Mouse (Mus musculus) hindbrain, embryonic 13.5 days (tissue): ENCODE data around the gene Tmem184b. TPM values are rescaled to one million over a fixed set of nuclear protein-coding genes. Genes with fewer than 3 reads are reported as not detected.

ENCODE experiments used
- ATAC-seq: fragments of 200-750 bp; cut with Nextera tagmentation; 2 replicates; pipeline ENCODE4 v1.8.0; 2017; ENCODE audit warnings: moderate TSS enrichment; ENCODE audit not compliant: low FRiP score
- H3K27ac ChIP-seq: fragments of 300-500 bp; sonication (generic); 2 replicates; pipeline ENCODE4 v1.5.1; 2015; ENCODE audit warnings: inconsistent platforms, mild to moderate bottlenecking, moderate library complexity
- H3K27me3 ChIP-seq: fragments of 300-500 bp; sonication (generic); 2 replicates; pipeline ENCODE4 v1.6.1; 2015; ENCODE audit warnings: mild to moderate bottlenecking, inconsistent platforms
- H3K36me3 ChIP-seq: fragments of 300-500 bp; sonication (generic); 2 replicates; pipeline ENCODE4 v1.6.1; 2015; ENCODE audit warnings: mild to moderate bottlenecking, inconsistent platforms
- H3K4me1 ChIP-seq: fragments of 300-500 bp; sonication (generic); replicated peaks from 2 replicates; pipeline ENCODE4 v1.6.1; 2015; ENCODE audit warnings: inconsistent platforms
- H3K4me2 ChIP-seq: fragments of 300-500 bp; sonication (generic); 2 replicates; pipeline ENCODE4 v1.6.1; 2015; ENCODE audit warnings: inconsistent platforms, mild to moderate bottlenecking, moderate library complexity
- H3K4me3 ChIP-seq: fragments of 300-500 bp; sonication (generic); 2 replicates; pipeline ENCODE4 v1.5.1; 2015; ENCODE audit warnings: mild to moderate bottlenecking, inconsistent platforms
- H3K9ac ChIP-seq: fragments of 300-500 bp; sonication (generic); 2 replicates; pipeline ENCODE4 v1.6.1; 2015; ENCODE audit warnings: mild to moderate bottlenecking, inconsistent platforms
- H3K9me3 ChIP-seq: fragments of 300-500 bp; sonication (generic); 2 replicates; pipeline ENCODE4 v1.6.1; 2016; ENCODE audit warnings: inconsistent platforms
- WGBS: fragments of 180-500 bp; shearing (Covaris S2); methylation state at CpG from one replicate; pipeline ENCODE4 v1.1.7; 2015; 5-methylcytosine and 5-hydroxymethylcytosine counted together
- polyA plus RNA-seq: library from polyadenylated mRNA; unstranded; fragments of >200 nt; fragmentation: Nextera tagmentation; extraction: Ambion mirVana; gene quantifications from 2 replicates; pipeline ENCODE4 v1.2.1, GENCODE M21; 2015

Gene Tmem184b
- polyA plus RNA-seq, 1 experiment from 2014 or later, result 37.7 TPM

GRCm38 (mm10) chr15:79392527-79392926 lies 10.8 kb downstream of the Tmem184b start:
- 88% methylated on average over 5 of the region's 5 CpGs for WGBS

GRCm38 (mm10) chr15:79391447-79392093 lies 11.8 kb downstream of the Tmem184b start:
- H3K27ac ChIP-seq, result peak overlapping the region; percentile 49
- H3K36me3 ChIP-seq, result no peaks in the 10 kb centered on the region
- no peak for ATAC-seq
- WGBS, result 45% methylated on average over 7 of the region's 7 CpGs
- H3K4me2 ChIP-seq, result no peak overlapping the region
- H3K9ac ChIP-seq, result 0 out of 2 replicates have a peak overlapping the region, but pooled peaks have one; percentile 2
- no peaks in the 10 kb centered on the region for H3K9me3 ChIP-seq
- H3K27me3 ChIP-seq, result no peaks in the 10 kb centered on the region
- H3K4me1 ChIP-seq, result peaks cover 79% of the 10 kb centered on the region
- no peak overlapping the region for H3K4me3 ChIP-seq

More at GRCm38 (mm10) chr15:79392527-79392926, 10.8 kb downstream of the Tmem184b start:
- no peak overlapping the region for H3K27ac ChIP-seq
- no peak for ATAC-seq
- no peak overlapping the region for H3K9ac ChIP-seq
- peaks cover 81% of the 10 kb centered on the region for H3K4me1 ChIP-seq
- no peaks in the 10 kb centered on the region for H3K9me3 ChIP-seq
- no peak overlapping the region for H3K4me3 ChIP-seq
- no peak overlapping the region for H3K4me2 ChIP-seq
- H3K27me3 ChIP-seq, result no peaks in the 10 kb centered on the region
- peaks cover 2% of the 10 kb centered on the region for H3K36me3 ChIP-seq

GRCm38 (mm10) chr15:79390434-79390833 lies 12.9 kb downstream of the Tmem184b start:
- no peak for ATAC-seq
- Histone ChIP-seq H3K4me3 (no peak overlapping the region), H3K9me3 (no peaks in the 10 kb centered on the region), H3K4me2 (no peak overlapping the region), H3K27ac (no peak overlapping the region), H3K27me3 (no peaks in the 10 kb centered on the region), H3K36me3 (no peaks in the 10 kb centered on the region), H3K4me1 (peaks cover 75% of the 10 kb centered on the region), H3K9ac (no peak overlapping the region)
- 73% methylated on average over 6 of the region's 6 CpGs for WGBS

GRCm38 (mm10) chr15:79388171-79388570 lies 15.2 kb downstream of the Tmem184b start:
- no peaks in the 10 kb centered on the region for H3K9me3 ChIP-seq
- no peak overlapping the region for H3K4me3 ChIP-seq
- no peaks in the 10 kb centered on the region for H3K36me3 ChIP-seq
- 84% methylated on average over 6 of the region's 6 CpGs for WGBS
- no peak overlapping the region for H3K27ac ChIP-seq
- H3K27me3 ChIP-seq, result no peaks in the 10 kb centered on the region
- no peak overlapping the region for H3K4me2 ChIP-seq
- H3K9ac ChIP-seq, result no peak overlapping the region
- peaks cover 55% of the 10 kb centered on the region for H3K4me1 ChIP-seq
- ATAC-seq, result no peak

- Histone ChIP-seq H3K4me3 (no peak overlapping the region), H3K9me3 (no peaks in the 10 kb centered on the region), H3K9ac (no peak overlapping the region), H3K4me1 (peaks cover 52% of the 10 kb centered on the region), H3K27me3 (no peaks in the 10 kb centered on the region), H3K36me3 (no peaks in the 10 kb centered on the region), H3K27ac (no peak overlapping the region), H3K4me2 (no peak overlapping the region)
- no peak for ATAC-seq
- 85% methylated on average over 7 of the region's 7 CpGs for WGBS
Measured at GRCm38 (mm10) chr15:79387611-79388010, 15.8 kb downstream of the Tmem184b start.

GRCm38 (mm10) chr15:79387081-79387480 lies 16.3 kb downstream of the Tmem184b start:
- 67% methylated on average over 6 of the region's 6 CpGs for WGBS
- Histone ChIP-seq H3K27me3 (no peaks in the 10 kb centered on the region), H3K9ac (no peak overlapping the region), H3K4me3 (no peak overlapping the region), H3K36me3 (no peaks in the 10 kb centered on the region), H3K27ac (no peak overlapping the region), H3K4me2 (no peak overlapping the region), H3K4me1 (peaks cover 47% of the 10 kb centered on the region), H3K9me3 (no peaks in the 10 kb centered on the region)
- ATAC-seq, result no peak

- 89% methylated on average over 9 of the region's 9 CpGs for WGBS
- ATAC-seq, result no peak
- H3K27ac ChIP-seq, result no peak overlapping the region
- H3K4me2 ChIP-seq, result no peak overlapping the region
- peaks cover 21% of the 10 kb centered on the region for H3K36me3 ChIP-seq
- H3K4me3 ChIP-seq, result no peak overlapping the region
- H3K27me3 ChIP-seq, result no peaks in the 10 kb centered on the region
- H3K9ac ChIP-seq, result no peak overlapping the region
- no peaks in the 10 kb centered on the region for H3K9me3 ChIP-seq
- H3K4me1 ChIP-seq, result peaks cover 9% of the 10 kb centered on the region; the same call in 1 of the 2 replicates
Measured at GRCm38 (mm10) chr15:79381644-79382043, 21.7 kb downstream of the Tmem184b start.

- no peaks in the 10 kb centered on the region for H3K27me3 ChIP-seq
- no peak overlapping the region for H3K4me2 ChIP-seq
- WGBS, result 52% methylated on average over 22 of the region's 23 CpGs
- no peak overlapping the region for H3K27ac ChIP-seq
- no peaks in the 10 kb centered on the region for H3K9me3 ChIP-seq
- H3K4me1 ChIP-seq, result peaks cover 9% of the 10 kb centered on the region; the same call in 1 of the 2 replicates
- H3K4me3 ChIP-seq, result no peak overlapping the region
- peaks cover 29% of the 10 kb centered on the region for H3K36me3 ChIP-seq
- no peak overlapping the region for H3K9ac ChIP-seq
- ATAC-seq, result 0 out of 2 replicates have a peak, but pooled peaks have one; percentile 39
Measured at GRCm38 (mm10) chr15:79380468-79381444, 22.6 kb downstream of the Tmem184b start.

- 92% methylated on average over 7 of the region's 7 CpGs for WGBS
- Histone ChIP-seq H3K36me3 (peaks cover 34% of the 10 kb centered on the region), H3K9ac (no peak overlapping the region), H3K27me3 (no peaks in the 10 kb centered on the region), H3K4me2 (no peak overlapping the region), H3K4me3 (no peak overlapping the region), H3K4me1 (peaks cover 12% of the 10 kb centered on the region), H3K27ac (no peak overlapping the region), H3K9me3 (no peaks in the 10 kb centered on the region)
- no peak for ATAC-seq
Measured at GRCm38 (mm10) chr15:79379658-79380057, 23.7 kb downstream of the Tmem184b start.

GRCm38 (mm10) chr15:79378608-79379007 lies 24.8 kb downstream of the Tmem184b start:
- Histone ChIP-seq H3K9ac (no peak overlapping the region), H3K4me3 (no peak overlapping the region)
- 96% methylated on average over 10 of the region's 10 CpGs for WGBS

GRCm38 (mm10) chr15:79377681-79378080 lies 25.7 kb downstream of the Tmem184b start:
- Histone ChIP-seq H3K4me1 (peaks cover 9% of the 10 kb centered on the region), H3K9me3 (no peaks in the 10 kb centered on the region), H3K27ac (no peak overlapping the region), H3K9ac (no peak overlapping the region), H3K36me3 (peaks cover 49% of the 10 kb centered on the region), H3K4me3 (no peak overlapping the region), H3K4me2 (no peak overlapping the region), H3K27me3 (no peaks in the 10 kb centered on the region)
- 82% methylated on average over 6 of the region's 6 CpGs for WGBS
- ATAC-seq, result no peak

More at GRCm38 (mm10) chr15:79378608-79379007, 24.8 kb downstream of the Tmem184b start:
- Histone ChIP-seq H3K36me3 (peaks cover 40% of the 10 kb centered on the region), H3K27me3 (no peaks in the 10 kb centered on the region), H3K4me2 (no peak overlapping the region), H3K27ac (no peak overlapping the region), H3K4me1 (peaks cover 14% of the 10 kb centered on the region), H3K9me3 (no peaks in the 10 kb centered on the region)
- no peak for ATAC-seq

GRCm38 (mm10) chr15:79374760-79375159 lies 28.6 kb downstream of the Tmem184b start:
- H3K4me2 ChIP-seq, result no peak overlapping the region
- H3K4me1 ChIP-seq, result peaks cover 6% of the 10 kb centered on the region; the same call in 1 of the 2 replicates
- H3K4me3 ChIP-seq, result no peak overlapping the region
- no peaks in the 10 kb centered on the region for H3K9me3 ChIP-seq
- WGBS, result 55% methylated on average over 3 of the region's 3 CpGs
- no peak for ATAC-seq
- peak overlapping the region; percentile 26; the same call in 1 of the 2 replicates for H3K9ac ChIP-seq
- H3K27ac ChIP-seq, result peak overlapping the region; percentile 41; the same call in 1 of the 2 replicates
- H3K27me3 ChIP-seq, result no peaks in the 10 kb centered on the region
- peaks cover 69% of the 10 kb centered on the region for H3K36me3 ChIP-seq
